Mouse (Mus musculus) intestine, postnatal 0 days (tissue): ENCODE measurements around the gene Fam222a. TPM values are rescaled to one million over a fixed set of nuclear protein-coding genes. Genes with fewer than 3 reads are reported as not detected.

Experiments used
- ATAC-seq: fragments of 200-750 bp; cut with Nextera tagmentation; 2 replicates; pipeline ENCODE4 v1.8.0; 2017; ENCODE audit warnings: mild to moderate bottlenecking, moderate TSS enrichment, moderate library complexity
- H3K27ac ChIP-seq: fragments of 300-500 bp; sonication (generic); 2 replicates; pipeline ENCODE4 v1.5.1; 2014; ENCODE audit warnings: mild to moderate bottlenecking, low read depth, low read length, moderate library complexity
- H3K27me3 ChIP-seq: fragments of 300-500 bp; sonication (generic); replicated peaks from 2 replicates; pipeline ENCODE4 v1.6.1; 2014; ENCODE audit warnings: low read length, mixed read lengths; ENCODE audit not compliant: control insufficient read depth, insufficient read depth
- H3K36me3 ChIP-seq: fragments of 300-500 bp; sonication (generic); 2 replicates; pipeline ENCODE4 v1.6.1; 2014; ENCODE audit warnings: mild to moderate bottlenecking, moderate library complexity; ENCODE audit not compliant: control insufficient read depth, insufficient read depth
- H3K4me1 ChIP-seq: fragments of 300-500 bp; sonication (generic); replicated peaks from 2 replicates; pipeline ENCODE4 v1.6.1; 2014; ENCODE audit warnings: antibody characterized with exemption, low read length, mixed read lengths; ENCODE audit not compliant: control insufficient read depth, insufficient read depth
- H3K4me2 ChIP-seq: fragments of 300-500 bp; sonication (generic); replicated peaks from 2 replicates; pipeline ENCODE4 v1.6.1; 2014; ENCODE audit warnings: low read depth, mild to moderate bottlenecking, moderate library complexity
- H3K4me3 ChIP-seq: fragments of 300-500 bp; sonication (generic); 2 replicates; pipeline ENCODE4 v1.5.1; 2014; ENCODE audit warnings: low read depth, low read length
- H3K9ac ChIP-seq: fragments of 300-500 bp; sonication (generic); 2 replicates; pipeline ENCODE4 v1.6.1; 2014; ENCODE audit warnings: mild to moderate bottlenecking, low read depth, low read length
- H3K9me3 ChIP-seq: fragments of 300-500 bp; sonication (generic); 2 replicates; pipeline ENCODE4 v1.6.1; 2016; ENCODE audit warnings: mixed run types; ENCODE audit not compliant: control insufficient read depth
- CTCF ChIP-seq: sonication (generic); IDR thresholded peaks from 2 replicates; pipeline ENCODE4 v1.5.1; 2016; ENCODE audit warnings: low read depth, mild to moderate bottlenecking, control low read depth, antibody characterized with exemption, moderate library complexity
- WGBS: fragments of 180-500 bp; shearing (Covaris S2); extraction: QIAGEN DNeasy Blood & Tissue Kit; methylation state at CpG from one replicate; pipeline ENCODE4 v1.1.7; 2014; 5-methylcytosine and 5-hydroxymethylcytosine counted together
- polyA plus RNA-seq: library from polyadenylated mRNA; unstranded; fragments of >200 nt; fragmentation: Nextera tagmentation; extraction: Ambion mirVana; gene quantifications from 2 replicates; pipeline ENCODE4 v1.2.1, GENCODE M21; 2015

Fam222a gene
- polyA plus RNA-seq, 1 experiment from 2014 or later, result 2.3 TPM

DNA sequence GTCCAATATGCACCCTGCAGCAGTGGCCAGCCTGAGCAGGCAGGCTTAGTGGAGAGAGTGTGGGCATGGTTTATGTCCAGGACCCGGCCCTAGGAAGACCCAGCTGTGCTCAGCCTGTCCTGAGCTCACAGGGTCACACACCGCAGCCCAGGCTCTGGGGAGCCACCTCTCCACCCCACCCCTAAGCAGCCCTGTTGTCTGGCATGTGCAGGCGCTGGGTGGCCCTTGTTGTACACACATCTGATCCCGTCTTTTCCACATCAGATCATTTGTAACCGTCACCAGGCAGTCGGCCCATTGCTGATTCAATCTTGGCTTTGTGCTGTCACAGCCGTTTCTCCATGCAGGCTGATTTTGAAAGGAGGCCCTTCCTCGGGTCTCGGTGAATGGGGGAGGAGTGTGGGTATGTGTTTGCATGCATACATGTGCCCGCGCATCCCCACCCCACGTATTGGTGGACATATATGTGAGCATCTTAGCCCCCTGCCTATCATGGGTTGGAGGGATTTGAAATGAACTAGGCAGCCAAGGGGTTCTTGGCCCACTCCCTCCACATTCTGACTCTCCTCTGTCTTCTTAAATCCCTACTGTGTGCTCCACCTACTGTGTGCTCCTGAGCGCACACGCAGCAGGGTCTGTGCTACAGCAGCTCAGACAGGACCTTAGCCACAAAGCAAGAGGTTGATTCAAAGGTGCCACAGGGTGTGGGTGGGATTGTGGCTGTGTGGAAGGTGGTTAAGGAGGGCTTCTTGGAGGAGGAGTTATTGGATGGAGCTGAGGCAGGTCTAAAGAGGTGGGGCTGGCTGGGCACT is 16.7 kb downstream of the Fam222a start:
- ATAC-seq, result no peak
- Histone ChIP-seq H3K4me3 (no peak overlapping the region), H3K36me3 (no peaks in the 10 kb centered on the region), H3K27me3 (no peaks in the 10 kb centered on the region), H3K4me2 (no peak overlapping the region), H3K9me3 (no peaks in the 10 kb centered on the region), H3K9ac (no peak overlapping the region), H3K27ac (no peak overlapping the region), H3K4me1 (peaks cover 1% of the 10 kb centered on the region)
- no peak for TF ChIP-seq CTCF
- whole genome bisulfite sequencing, result 65% methylated on average over 14 of the region's 14 CpGs

DNA sequence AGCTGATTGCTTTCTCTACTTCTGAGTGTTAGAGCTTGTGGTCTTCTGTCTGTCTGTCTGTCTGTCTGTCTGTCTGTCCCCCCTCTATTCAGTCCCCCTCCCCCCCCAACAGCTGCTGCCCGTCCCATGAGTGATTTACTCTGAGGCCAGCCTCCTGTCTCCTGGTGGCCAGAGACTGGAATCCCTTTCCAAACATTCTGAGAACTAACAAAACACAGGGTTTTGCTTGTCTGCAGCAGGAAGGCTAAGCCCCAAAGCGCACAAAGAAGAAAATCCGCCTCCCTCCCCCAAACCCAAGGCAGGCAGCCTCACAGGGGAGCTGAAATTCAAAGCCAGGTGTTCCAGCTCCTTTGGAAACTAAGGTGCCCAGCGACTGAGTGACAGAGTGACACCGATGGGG is 17.9 kb downstream of the Fam222a start:
- Histone ChIP-seq H3K4me3 (no peak overlapping the region), H3K4me1 (peaks cover 10% of the 10 kb centered on the region), H3K27ac (no peak overlapping the region), H3K9ac (no peak overlapping the region), H3K27me3 (no peaks in the 10 kb centered on the region), H3K36me3 (no peaks in the 10 kb centered on the region), H3K9me3 (no peaks in the 10 kb centered on the region), H3K4me2 (no peak overlapping the region)
- ATAC-seq, result no peak
- WGBS, result 36% methylated on average over 5 of the region's 5 CpGs
- TF ChIP-seq CTCF, result 0 out of 2 replicates have a peak, but pooled peaks have one; percentile 8

GRCm38 (mm10) chr5:114587908-114588307 is 20.1 kb downstream of the Fam222a start:
- Histone ChIP-seq H3K27ac (no peak overlapping the region), H3K27me3 (no peaks in the 10 kb centered on the region), H3K4me1 (peaks cover 13% of the 10 kb centered on the region), H3K4me2 (no peak overlapping the region), H3K36me3 (no peaks in the 10 kb centered on the region), H3K9me3 (no peaks in the 10 kb centered on the region), H3K4me3 (no peak overlapping the region), H3K9ac (no peak overlapping the region)
- no peak for TF ChIP-seq CTCF
- no peak; the same call in 1 of the 2 replicates for ATAC-seq
- 36% methylated on average over 9 of the region's 9 CpGs for WGBS

DNA sequence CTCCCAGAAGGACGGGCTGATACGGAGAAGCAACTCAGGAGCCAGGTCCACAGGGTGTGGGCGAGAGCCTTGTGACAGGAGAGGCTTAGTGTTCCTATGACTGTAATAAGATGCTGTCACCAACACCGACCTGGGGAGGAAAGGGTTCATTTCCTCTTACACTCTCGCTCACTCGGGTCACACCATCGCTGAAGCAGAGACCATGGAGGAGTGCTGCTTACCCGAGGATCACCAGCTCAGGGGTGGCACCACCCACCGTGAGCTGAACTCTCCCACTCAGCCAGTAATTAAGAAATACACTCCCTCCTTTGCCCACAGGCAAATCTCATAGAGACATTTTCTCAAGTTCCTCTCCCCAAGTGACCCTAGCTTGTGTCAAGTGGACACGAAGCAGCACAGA is 20.6 kb downstream of the Fam222a start:
- Histone ChIP-seq H3K27me3 (no peaks in the 10 kb centered on the region), H3K4me3 (no peak overlapping the region), H3K27ac (no peak overlapping the region), H3K4me1 (peaks cover 13% of the 10 kb centered on the region), H3K9ac (no peak overlapping the region), H3K36me3 (no peaks in the 10 kb centered on the region), H3K9me3 (no peaks in the 10 kb centered on the region), H3K4me2 (no peak overlapping the region)
- ATAC-seq, result no peak
- TF ChIP-seq CTCF, result no peak
- WGBS, result 37% methylated on average over 10 of the region's 10 CpGs

DNA sequence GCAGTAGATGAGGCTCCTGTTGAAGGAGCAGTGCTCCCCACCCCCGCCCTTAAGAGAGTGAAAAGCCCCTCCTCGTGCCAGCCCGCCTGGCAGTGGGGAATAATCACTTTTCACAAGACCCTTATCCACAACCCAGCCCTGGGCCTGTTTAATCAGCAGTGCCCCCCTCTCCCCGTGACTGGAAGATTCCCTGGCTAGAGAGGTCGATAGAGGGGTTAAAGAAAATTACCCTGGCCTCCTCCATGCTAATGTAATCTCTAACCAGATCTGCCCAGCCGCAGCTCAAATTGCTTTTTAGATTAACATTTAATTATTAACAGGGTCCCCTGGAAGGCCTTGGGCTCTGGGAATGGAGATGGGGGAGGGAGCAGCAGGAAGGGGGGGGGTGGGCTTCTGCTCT is 21.2 kb downstream of the Fam222a start:
- Histone ChIP-seq H3K36me3 (no peaks in the 10 kb centered on the region), H3K9me3 (no peaks in the 10 kb centered on the region), H3K4me1 (peaks cover 13% of the 10 kb centered on the region), H3K27me3 (no peaks in the 10 kb centered on the region), H3K4me3 (no peak overlapping the region), H3K27ac (no peak overlapping the region), H3K9ac (no peak overlapping the region), H3K4me2 (peak overlapping the region; percentile 21; the same call in 1 of the 2 replicates)
- TF ChIP-seq CTCF, result no peak
- no peak for ATAC-seq
- 29% methylated on average over 6 of the region's 6 CpGs for WGBS

DNA sequence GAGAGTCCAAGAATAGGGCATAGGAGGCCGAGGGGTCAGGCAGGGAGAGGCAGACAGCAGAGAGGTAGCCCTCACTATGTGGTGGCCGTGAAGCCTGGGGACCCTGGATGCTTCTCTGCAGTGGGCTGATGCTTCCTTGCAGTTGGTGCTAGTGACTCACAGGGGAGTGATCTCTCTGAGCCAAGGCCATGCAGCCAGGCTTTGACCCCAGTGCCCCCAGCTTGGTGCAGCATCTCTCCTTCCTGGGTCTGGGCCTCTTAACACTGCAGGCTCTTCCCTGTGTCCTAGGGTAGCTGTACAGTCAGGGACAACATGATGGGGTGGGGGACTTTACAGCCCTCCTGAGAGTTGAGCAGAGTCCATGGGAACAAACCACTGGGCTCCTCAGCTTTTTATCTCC is 21.6 kb downstream of the Fam222a start:
- H3K9ac ChIP-seq, result no peak overlapping the region
- TF ChIP-seq CTCF, result no peak
- H3K4me3 ChIP-seq, result no peak overlapping the region
- no peak for ATAC-seq
- peak overlapping the region; percentile 21 for H3K4me2 ChIP-seq
- 36% methylated on average over 2 of the region's 2 CpGs for WGBS
- no peaks in the 10 kb centered on the region for H3K27me3 ChIP-seq
- H3K4me1 ChIP-seq, result peaks cover 17% of the 10 kb centered on the region
- H3K36me3 ChIP-seq, result peaks cover 1% of the 10 kb centered on the region; the same call in 1 of the 2 replicates
- no peak overlapping the region for H3K27ac ChIP-seq
- H3K9me3 ChIP-seq, result no peaks in the 10 kb centered on the region
